Mouse (Mus musculus) lung, postnatal 0 days (tissue): ENCODE data around the gene Mrpl4.
A peak's percentile ranks its signal among the peaks of the same experiment; 100 is the strongest.

Experiments used
- CTCF ChIP-seq: IDR thresholded peaks from 2 replicates; pipeline ENCODE4 v1.5.1; 2016; ENCODE audit warnings: antibody characterized with exemption, mild to moderate bottlenecking
- EP300 ChIP-seq: IDR thresholded peaks from 2 replicates; pipeline ENCODE4 v1.6.1; 2016; ENCODE audit warnings: antibody characterized with exemption, mild to moderate bottlenecking, control low read depth

DNA sequence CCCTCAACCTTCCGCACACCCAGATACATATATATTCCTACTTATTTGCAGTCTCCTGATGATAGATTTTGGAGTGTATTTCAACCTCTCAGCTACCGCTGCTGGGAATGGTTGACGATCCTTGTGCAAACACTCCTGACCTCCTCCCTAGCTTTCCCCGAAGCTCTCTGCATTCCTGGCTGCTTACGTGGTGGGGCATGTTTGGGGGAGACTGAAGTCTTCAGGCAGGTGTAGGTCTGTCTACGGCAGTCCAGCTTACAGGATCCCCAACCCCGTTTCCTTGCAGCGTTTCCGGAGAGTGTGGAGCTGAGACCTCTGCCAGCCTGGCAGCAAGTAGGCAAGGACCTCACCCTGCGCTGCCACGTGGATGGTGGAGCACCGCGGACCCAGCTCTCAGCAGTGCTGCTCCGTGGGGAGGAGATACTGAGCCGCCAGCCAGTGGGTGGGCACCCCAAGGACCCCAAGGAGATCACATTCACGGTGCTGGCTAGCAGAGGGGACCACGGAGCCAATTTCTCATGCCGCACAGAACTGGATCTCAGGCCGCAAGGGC lies 22.8 kb downstream of the Mrpl4 start:
- no peak for TF ChIP-seq CTCF
- peak; percentile 99 for TF ChIP-seq EP300
